Mouse (Mus musculus) left cerebral cortex, adult 2 months (tissue): ENCODE measurements around the gene Camk2g. TPM values are rescaled to one million over a fixed set of nuclear protein-coding genes. Genes with fewer than 3 reads are reported as not detected.

Source experiments
- DNase-seq, 2 experiments: peaks; one replicate each; pipeline ENCODE4 v3.0.0; 2021 to 2022; ENCODE audit warnings: low spot score in 2 of 2, mixed read lengths in 1 of 2; ENCODE audit errors: extremely low spot score in 1 of 2
- H3K27ac ChIP-seq: fragments of 200-600 bp; 2 replicates; pipeline ENCODE4 v1.8.1; 2022
- H3K4me3 ChIP-seq: fragments of 200-600 bp; 2 replicates; pipeline ENCODE4 v1.8.1; 2022
- CTCF ChIP-seq: fragments of 200-600 bp; IDR thresholded peaks from 2 replicates; pipeline ENCODE4 v1.8.1; 2022; ENCODE audit warnings: antibody characterized with exemption, mild to moderate bottlenecking, moderate library complexity
- intact Hi-C: fragments of 180-260 bp; cut with DNase I; formaldehyde crosslinking; loops from one replicate; pipeline ENCODE4 v1.15.1; 2025
- long read RNA-seq, 2 experiments: library from polyadenylated mRNA; stranded (forward); transcript quantifications; one replicate each; pipeline ENCODE4 v2.0.0; 2021; ENCODE audit warnings: borderline mapping rate in 2 of 2
- total RNA-seq, 2 experiments: library from RNA; stranded (reverse); gene quantifications; 2 replicates each; pipeline ENCODE4 v1.2.3; 2021

The Camk2g gene
- 100 to 1,000 TPM; 328 to 345 TPM for total RNA-seq
- long read RNA-seq, experiment 1, transcript Camk2g-202 (20 exons, 3,604 nt), result major isoform, 8 of 147 reads
- long read RNA-seq, experiment 1, partial matches to known transcripts, result 6 of 147 reads
- long read RNA-seq, experiment 1, other reads (novel, unspliced or antisense), result 126 of 147 reads
- long read RNA-seq, experiment 2, partial matches to known transcripts, result 12 of 133 reads
- long read RNA-seq, experiment 2, other reads (novel, unspliced or antisense), result 115 of 133 reads

DNA sequence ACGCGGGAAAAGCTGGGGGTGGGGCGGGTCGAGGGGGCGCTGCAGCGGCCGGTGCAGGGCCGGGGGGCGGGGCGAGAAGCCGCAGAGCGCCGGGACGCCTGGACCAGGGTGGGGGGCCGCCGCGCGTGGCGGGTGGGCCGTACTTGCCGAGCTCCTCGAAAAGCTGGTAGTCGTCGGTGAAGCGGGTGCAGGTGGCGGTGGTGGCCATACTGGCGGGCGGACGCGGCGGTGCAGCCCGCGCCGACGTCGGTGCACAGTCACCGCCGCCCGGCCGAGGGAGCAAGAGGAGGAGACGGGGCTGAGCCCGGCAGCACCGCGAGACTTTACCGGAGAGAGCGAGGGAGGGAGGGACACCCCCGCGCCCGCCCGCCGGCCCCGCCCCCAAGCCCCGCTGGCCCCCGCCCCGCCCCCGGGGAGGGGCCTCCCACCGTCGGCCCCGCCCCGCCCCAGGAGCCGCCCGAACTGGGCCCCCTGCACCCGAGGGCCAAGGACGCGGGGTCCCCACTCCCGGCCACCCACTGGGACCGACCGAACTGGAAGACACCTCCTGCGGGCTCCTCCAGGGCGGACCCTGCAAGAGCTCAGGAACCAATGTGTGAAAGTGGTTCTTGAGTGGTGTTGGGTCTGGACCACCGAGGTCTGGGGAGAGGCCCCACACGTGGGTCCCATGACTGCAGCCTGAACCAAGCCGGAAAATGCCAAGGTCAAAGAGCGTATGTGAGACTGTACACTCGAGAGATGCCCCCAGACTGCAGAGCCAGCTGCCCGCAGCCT, at the start of gene Camk2g:
Camk2g (minus strand) TSS at position 331 of the 774 bp plus-strand sequence.
- H3K4me3 ChIP-seq, result peak within 1 kb of the TSS; percentile 94
- peak; percentile 17; the same call in 1 of the 2 replicates for TF ChIP-seq CTCF
- H3K27ac ChIP-seq, result peak within 1 kb of the TSS; percentile 91
- DNase-seq, result peak; percentile 67 to 78
- intact Hi-C loops, result no loop called here

DNA sequence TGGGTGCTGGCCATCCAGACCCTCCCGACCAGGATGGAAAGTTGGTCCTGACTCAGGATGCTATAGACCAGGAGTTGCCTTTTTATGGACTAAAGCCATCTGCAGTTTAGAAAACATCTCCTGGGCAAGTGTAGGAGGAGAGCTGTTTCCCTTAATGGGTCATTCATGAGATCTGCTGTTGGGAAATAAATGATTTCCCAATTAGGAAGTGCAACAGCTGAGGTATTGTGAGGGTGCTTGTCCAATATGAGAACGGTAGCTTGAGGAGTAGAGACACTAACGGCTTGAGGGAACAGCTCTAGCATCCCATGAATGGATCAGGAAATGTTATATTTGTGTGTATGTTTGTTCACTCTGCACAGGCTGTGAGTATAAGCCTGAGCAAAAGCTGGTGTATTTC, 48.7 kb upstream of the Camk2g start:
- no peak overlapping the region for H3K4me3 ChIP-seq
- DNase-seq, result no peak
- intact Hi-C loops, result loop anchor here (5.0 kb wide), 1 partner anchor 35 kb away; no protein-coding TSS in a partner anchor
- H3K27ac ChIP-seq, result no peak overlapping the region
- no peak for TF ChIP-seq CTCF

DNA sequence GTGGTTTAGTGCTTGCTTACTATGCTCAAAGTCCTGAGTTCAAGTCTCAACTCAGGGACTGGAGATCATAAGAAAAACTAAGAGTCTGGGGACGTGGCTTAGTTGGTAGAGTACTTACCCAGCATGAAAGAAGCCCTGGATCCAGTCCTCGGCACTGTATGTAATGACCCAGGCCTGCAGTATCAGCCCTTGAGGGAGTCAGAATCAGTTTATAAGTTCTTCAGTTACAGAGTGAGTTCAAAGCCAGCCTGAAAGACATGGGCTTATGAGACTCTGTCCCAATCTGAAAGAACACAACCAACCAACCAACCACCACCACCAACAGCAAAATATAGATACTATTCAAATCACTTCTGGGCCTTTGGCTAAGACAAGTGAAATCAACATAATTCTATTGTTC, 47.6 kb upstream of the Camk2g start:
- DNase-seq, result no peak
- TF ChIP-seq CTCF, result no peak
- intact Hi-C loops, result loop anchor here (5.0 kb wide), 1 partner anchor 34 kb away; no protein-coding TSS in a partner anchor

DNA sequence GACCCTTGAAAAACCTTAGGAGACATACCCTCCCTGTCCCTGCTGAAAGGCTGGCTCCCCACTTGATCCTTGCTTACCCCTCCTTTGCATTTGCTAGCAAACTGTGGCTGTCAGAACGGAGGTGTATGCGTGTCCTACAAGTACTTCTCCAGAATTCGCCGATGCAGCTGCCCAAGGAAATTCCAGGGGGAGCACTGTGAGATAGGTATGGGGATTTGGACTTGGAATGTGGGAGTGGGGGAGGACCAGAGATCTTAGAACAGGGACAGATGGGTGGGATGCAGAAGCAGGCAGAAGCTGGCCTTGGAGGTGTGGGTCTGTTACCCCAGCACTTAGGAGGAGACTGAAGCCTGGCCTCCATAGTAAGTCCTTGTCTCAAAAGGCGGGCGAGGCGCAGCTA, 43.8 kb upstream of the Camk2g start:
- DNase-seq, result no peak
- Histone ChIP-seq H3K4me3 (0 out of 2 replicates have a peak overlapping the region, but pooled peaks have one; percentile 22), H3K27ac (no peak overlapping the region)
- intact Hi-C loops, result no loop called here
- no peak for TF ChIP-seq CTCF

More for the DNA sequence above, 47.6 kb upstream of the Camk2g start:
- Histone ChIP-seq H3K4me3 (no peak overlapping the region), H3K27ac (no peak overlapping the region)

DNA sequence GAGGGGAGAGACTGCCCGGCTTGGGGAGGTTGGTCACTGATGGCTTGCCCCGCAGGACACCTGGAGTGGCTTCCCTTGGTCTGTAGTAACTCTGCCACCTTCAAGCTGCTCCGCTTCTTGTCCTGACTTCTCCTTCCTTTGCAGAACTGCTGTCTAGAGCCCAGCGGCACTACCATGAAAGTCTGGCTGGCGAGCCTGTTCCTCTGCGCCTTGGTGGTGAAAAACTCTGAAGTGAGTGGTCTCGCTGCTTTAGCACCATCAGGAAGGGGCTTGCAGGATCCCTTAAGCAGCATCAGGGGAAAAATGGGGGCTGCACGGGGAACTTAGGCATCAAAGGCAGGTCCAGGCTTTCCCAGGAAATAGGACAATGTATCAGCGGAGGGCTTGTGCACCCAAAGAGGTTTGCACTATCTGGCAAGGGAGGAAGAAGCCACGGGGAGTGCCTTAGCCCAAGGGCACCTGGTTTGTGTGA, 43.1 kb upstream of the Camk2g start:
- TF ChIP-seq CTCF, result no peak
- H3K27ac ChIP-seq, result peak overlapping the region; percentile 76
- no peak for DNase-seq
- H3K4me3 ChIP-seq, result peak overlapping the region; percentile 62
- intact Hi-C loops, result no loop called here

DNA sequence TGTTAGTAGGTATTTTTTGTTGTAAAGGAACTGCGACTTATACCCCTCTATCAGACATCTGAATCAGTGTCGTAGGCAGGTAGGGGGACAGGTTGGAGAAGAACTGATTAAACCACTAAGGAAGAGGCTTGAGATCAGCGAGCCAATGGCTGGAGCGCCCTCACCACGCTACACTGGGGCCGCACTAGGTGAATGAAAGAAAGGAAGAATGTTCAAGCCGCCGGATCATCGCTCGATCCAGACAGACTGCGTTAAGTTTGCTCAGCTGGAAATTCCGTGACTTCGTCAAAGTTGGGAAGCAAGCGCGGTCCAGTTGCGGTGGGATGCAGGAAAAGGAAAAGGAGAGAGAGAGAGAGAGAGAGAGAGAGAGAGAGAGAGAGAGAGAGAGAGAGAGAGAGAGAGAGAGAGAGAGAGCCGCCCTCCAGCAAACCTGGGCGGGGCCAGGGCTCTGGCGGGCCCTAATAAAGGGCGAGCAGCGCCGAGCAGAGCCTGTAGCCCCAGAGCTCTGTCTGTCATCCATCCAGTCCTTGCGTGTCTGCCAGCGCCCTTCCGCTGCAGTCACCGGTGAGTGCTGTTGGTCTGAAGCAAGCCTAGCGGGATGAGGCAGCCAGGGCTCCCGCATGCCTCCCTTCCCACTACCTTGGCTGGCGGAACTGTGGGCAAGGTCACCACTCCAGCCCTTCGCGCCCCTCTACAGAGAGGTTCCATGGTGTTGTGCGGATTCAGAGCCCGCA, 42.5 kb upstream of the Camk2g start, which contains the start of gene Plau:
Plau (plus strand) TSS at position 490 of the 734 bp plus-strand sequence.
- intact Hi-C loops, result no loop called here
- Histone ChIP-seq H3K27ac (peak within 1 kb of the TSS; percentile 76), H3K4me3 (peak within 1 kb of the TSS; percentile 62)
- DNase-seq, result peak; percentile 37 to 45
- no peak for TF ChIP-seq CTCF

DNA sequence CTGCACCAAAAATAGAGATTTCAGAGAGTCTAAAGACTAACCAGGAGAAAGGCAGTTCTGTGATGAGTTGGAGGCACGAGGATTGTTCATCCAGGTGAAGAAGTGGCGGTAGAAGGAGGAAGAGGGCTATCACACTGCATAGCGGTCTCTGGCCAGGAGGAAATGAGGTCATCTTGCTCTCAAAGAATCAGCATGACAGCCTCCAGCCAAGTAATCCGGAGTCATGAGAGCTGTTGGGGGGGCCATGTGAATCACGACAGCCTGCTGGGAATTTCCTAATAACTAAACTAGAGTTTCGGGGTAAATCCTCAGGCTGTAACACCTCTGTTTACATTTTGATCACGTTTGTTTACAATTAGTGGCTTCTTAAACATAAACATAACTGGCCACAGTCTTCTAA, 40.2 kb upstream of the Camk2g start:
- Histone ChIP-seq H3K27ac (peak overlapping the region; percentile 29; the same call in 1 of the 2 replicates), H3K4me3 (no peak overlapping the region)
- TF ChIP-seq CTCF, result no peak
- intact Hi-C loops, result no loop called here
- no peak for DNase-seq

DNA sequence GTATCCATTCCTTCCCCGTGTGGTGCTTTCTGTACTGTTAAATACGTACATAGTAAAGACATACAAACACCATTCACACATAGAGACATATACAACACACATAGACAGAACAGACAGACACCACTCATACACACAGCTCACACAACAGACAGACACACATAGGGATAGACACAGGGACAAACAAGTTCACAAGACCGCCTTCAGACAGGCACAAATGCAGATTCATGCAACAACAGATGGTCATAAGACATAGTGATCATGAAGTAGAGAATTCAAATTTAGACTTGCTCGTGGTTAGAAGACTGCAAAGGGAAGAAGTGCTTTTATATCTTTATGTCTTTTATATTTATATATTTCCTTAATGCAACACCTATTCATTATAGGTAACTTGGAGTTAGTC, 39.6 kb upstream of the Camk2g start:
- TF ChIP-seq CTCF, result no peak
- DNase-seq, result no peak
- peak overlapping the region; percentile 10; the same call in 1 of the 2 replicates for H3K27ac ChIP-seq
- intact Hi-C loops, result no loop called here
- no peak overlapping the region for H3K4me3 ChIP-seq

DNA sequence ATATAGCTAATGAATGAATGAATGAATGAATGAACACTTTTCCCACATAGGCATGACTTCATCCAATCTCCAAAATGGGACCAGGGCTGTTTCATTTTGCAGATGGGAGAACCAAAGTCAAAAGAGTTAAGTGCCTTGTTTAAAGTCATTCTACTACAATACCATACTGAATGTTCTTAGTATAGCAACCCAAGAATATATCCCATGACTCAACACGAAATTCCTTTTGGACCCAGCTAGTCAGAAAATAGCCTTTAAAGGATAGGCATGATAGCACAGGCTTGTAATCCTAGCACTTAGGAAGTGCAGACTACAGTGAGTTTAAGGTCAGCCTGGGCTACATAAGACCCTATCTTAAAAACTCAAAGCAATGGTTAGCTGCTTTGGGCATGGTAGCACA, 38.0 kb upstream of the Camk2g start:
- peak overlapping the region; percentile 72 for H3K27ac ChIP-seq
- DNase-seq, result no peak

DNA sequence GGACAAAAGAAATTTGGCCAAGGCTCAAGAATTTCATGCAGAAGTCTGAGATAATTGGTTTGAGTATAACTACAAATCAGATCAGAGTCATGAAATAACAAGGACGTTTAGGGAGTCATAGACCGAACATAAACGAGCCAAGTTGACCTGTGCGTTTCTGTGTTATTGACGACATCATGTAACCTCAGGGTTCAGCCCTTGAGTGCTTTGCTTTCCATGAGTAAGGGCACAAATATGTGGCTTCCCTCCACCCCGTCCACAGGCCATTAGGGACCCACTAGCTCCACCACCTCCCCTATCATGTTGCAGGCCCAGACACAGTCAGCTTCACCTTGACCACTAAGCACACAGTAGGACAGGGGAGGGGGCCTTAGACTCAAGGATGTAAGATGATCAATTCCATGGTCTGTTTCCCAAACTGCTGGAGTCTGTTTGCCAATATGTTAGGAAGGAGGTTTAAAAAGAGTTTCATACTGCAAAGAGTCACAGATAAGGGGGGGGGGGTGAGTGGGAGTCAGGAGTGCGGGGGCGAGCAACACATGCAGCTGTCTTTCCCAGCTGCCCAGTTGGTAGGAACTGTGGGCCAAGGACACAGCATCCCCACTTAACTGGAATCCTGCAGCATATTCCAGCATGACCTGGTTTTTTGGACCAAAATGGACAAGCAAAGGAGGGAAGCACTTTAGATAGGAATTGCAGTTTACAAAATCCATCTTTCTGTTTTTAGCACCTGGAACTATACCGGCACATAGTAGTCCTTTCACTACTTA, 37.4 kb upstream of the Camk2g start:
- intact Hi-C loops, result no loop called here
- TF ChIP-seq CTCF, result no peak
- Histone ChIP-seq H3K4me3 (no peak overlapping the region), H3K27ac (peak overlapping the region; percentile 72; the same call in 1 of the 2 replicates)
- DNase-seq, result no peak

More for the DNA sequence above, 38.0 kb upstream of the Camk2g start:
- no peak for TF ChIP-seq CTCF
- no peak overlapping the region for H3K4me3 ChIP-seq
- intact Hi-C loops, result no loop called here
